Mouse (Mus musculus) lung, adult 2 months (tissue): ENCODE measurements around the gene Parp11.

Source experiments
- CTCF ChIP-seq: fragments of 200-500 bp; IDR thresholded peaks from 2 replicates; pipeline ENCODE4 v1.5.1; 2011; ENCODE audit warnings: mild to moderate bottlenecking, low read length, control low read depth; ENCODE audit not compliant: insufficient read depth
- POLR2A ChIP-seq: fragments of 200-500 bp; IDR thresholded peaks from 2 replicates; pipeline ENCODE4 v1.6.1; 2011; ENCODE audit warnings: low read depth, mild to moderate bottlenecking, control low read depth, low read length, borderline replicate concordance; ENCODE audit errors: extremely low read depth

DNA sequence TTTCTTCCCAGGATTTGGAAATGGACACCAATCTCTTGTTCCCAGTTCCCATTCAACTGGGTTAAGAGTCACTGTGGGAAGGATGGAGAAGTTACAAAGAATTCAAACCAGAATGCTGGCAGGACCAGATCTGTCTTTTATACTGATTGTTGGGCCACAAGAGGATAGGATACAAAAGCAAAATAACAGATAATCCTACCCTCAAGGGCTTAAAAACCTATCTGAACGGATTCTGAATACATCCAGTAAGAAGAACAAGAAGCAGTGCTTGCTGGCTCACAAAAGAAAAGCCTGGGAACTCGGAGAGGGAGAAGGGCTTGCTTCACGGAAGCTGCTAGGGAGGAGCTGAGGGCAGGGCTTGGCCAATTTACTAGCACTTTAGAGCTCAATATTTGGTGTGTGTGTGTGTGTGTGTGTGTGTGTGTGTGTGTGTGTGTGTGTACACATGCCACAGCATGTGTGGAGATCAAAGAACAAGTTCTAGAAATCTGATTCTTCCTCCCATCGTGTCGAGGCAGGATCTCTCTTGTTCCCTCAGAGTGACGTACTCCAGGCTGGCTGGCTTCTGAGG is 15.4 kb upstream of the Parp11 start:
- TF ChIP-seq CTCF (no peak), POLR2A (no peak)
